Mouse (Mus musculus) spleen, adult 2 months (tissue): ENCODE measurements at regions not wholly inside any gene's neighbourhood (a gene's known extent, or its start where the extent isn't known, plus 50 kb on each side); places are given as distances from the start of the nearest gene placed in this dataset.

Experiments
- CTCF ChIP-seq: fragments of 200-500 bp; IDR thresholded peaks from 2 replicates; pipeline ENCODE4 v1.5.1; 2011; ENCODE audit warnings: mild to moderate bottlenecking, inconsistent platforms; ENCODE audit not compliant: insufficient read depth, insufficient read length, insufficient replicate concordance; ENCODE audit errors: extremely low read depth
- POLR2A ChIP-seq: fragments of 200-500 bp; IDR thresholded peaks from 2 replicates; pipeline ENCODE4 v1.6.1; 2011; ENCODE audit warnings: low read depth, low read length, inconsistent platforms

DNA sequence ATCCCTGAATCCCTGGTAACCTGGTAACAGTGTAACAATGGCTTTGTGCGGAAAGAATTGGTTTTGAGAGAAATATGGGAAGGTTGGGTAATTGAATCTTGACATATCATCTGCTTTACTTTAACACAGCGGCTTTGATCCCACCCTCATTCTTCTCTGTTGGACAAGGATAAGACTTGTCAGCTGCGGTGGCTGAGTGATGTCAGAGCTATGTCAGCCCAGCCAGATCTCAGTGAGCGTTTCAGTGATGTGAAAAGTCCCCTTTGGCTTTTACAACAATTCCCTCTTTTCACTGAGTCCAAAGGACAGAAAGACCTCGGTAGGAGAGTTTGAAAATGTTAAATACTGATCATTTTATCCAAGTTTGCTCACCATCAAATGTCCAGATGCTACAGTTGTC is 546.1 kb downstream of the Gm19410 start:
- no peak for TF ChIP-seq POLR2A
- TF ChIP-seq CTCF: no peak
